Mouse (Mus musculus): Measurements from ENCODE around the gene Gja5.

- no peak for TF ChIP-seq MAX (IDR thresholded peaks at IDR 0.05; ENCODE audit: low read depth)
- TF ChIP-seq REST (IDR thresholded peaks at IDR 0.05; ENCODE audit: insufficient read depth, insufficient read length) = no peak
- TF ChIP-seq SRF (IDR thresholded peaks at IDR 0.05; ENCODE audit: control insufficient read depth, insufficient read length, low read depth) = no peak
- TF ChIP-seq TCF12 (IDR thresholded peaks at IDR 0.05; ENCODE audit: insufficient read depth, poor library complexity, severe bottlenecking) = no peak
- no peak for TF ChIP-seq MYOG (IDR thresholded peaks at IDR 0.05; ENCODE audit: control insufficient read depth in 1 of 3, insufficient read depth in 1 of 3, insufficient read length in 2 of 3, low read depth in 2 of 3)
- no peak for TF ChIP-seq POLR2A (IDR thresholded peaks at IDR 0.05; ENCODE audit: insufficient read length, low read depth)
- TF ChIP-seq USF1 (IDR thresholded peaks at IDR 0.05; ENCODE audit: low read depth) = no peak
These were observed 22.9 kb upstream of the Gja5 start for GRCm38 (mm10) chr3:96881557-96881956.

Measured in myocyte (in vitro differentiated cells).